Mouse (Mus musculus): ENCODE results near the gene Rhbdd1. TPM values are rescaled to one million over a fixed set of nuclear protein-coding genes. Genes with fewer than 3 reads are reported as not detected.
A peak's percentile ranks its signal among the peaks of the same experiment; 100 is the strongest.

The Rhbdd1 gene
- total RNA-seq, 1 experiment from 2014 or later: 15.6 TPM

DNA sequence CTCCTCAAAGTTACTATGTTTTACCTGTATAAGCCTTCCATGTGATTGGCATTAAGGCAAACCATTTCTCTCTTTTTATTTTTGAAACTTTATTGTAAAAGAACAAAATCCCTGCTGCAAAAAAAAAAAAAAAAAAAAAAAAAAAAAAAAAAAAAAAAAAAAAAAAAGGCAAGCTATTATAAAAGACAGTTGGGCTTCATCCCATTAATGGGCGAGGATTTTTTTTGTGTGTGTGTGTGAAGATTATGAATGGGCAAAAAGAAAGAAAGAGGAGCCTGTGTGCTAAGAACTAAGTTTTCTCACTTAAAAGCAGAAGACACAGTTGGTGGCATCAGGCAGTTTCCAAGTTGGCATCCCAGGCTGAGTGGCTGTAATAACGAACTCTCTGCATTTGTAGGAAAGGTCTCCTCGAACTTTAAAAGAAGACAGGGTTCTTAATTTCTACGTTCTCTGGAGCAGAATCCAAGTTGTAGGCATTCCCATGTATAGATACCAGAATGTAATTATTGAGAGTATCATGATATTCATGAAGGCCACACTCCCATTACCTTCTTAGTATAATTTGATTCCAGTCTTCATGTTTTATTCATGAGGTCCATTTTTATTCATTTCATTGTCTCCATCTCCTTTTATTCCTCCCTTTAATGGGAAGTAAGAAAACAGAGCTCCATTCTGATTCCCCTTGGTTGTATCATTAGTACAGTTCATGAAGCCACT, 13.1 kb downstream of the Rhbdd1 start:
- no peak for ATAC-seq (replicated peaks in 1 of 2; ENCODE audit: insufficient read depth in 1 of 2, low FRiP score in 2 of 2, low TSS enrichment in 1 of 2, low read depth in 1 of 2, poor library complexity in 2 of 2, severe bottlenecking in 2 of 2)

DNA sequence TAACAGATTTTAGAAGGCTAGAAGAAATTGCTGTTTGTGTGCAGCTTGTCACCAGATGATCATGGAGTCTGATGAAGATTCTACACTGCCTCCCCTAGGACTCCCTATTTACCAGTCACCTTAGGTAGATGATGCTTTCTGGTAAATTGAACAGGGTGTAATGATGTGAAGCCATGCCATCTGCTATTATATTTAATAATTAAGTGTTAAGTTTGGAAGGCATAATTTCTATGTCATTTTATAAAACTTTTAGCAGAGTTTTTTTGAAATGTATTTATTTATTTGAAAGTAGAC, 13.6 kb downstream of the Rhbdd1 start:
- no peak for ATAC-seq (replicated peaks in 1 of 2; ENCODE audit: insufficient read depth in 1 of 2, low FRiP score in 2 of 2, low TSS enrichment in 1 of 2, low read depth in 1 of 2, poor library complexity in 2 of 2, severe bottlenecking in 2 of 2)

DNA sequence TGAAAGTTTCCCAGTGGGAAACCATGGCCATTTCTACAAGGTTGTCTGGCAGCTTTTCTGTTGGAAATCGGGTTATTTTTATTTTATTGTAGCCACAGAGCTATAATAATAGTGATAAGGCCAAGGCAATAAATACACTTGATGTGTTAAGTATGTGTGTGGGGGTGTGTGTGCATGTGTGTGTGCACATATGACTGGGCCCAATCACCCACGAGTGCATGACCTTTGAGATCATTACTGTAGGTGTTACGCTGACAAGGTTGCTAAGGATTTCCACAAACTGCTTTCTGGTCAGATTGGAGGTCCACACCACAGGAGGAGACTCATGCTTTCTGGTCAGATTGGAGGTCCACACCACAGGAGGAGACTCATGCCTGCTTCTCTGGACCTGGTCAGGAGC, 18.3 kb downstream of the Rhbdd1 start:
- no peak for ATAC-seq (replicated peaks in 1 of 2; ENCODE audit: insufficient read depth in 1 of 2, low FRiP score in 2 of 2, low TSS enrichment in 1 of 2, low read depth in 1 of 2, poor library complexity in 2 of 2, severe bottlenecking in 2 of 2)

- ATAC-seq (replicated peaks in 1 of 2; ENCODE audit: insufficient read depth in 1 of 2, low FRiP score in 2 of 2, low TSS enrichment in 1 of 2, low read depth in 1 of 2, poor library complexity in 2 of 2, severe bottlenecking in 2 of 2): no peak
These were observed 36.8 kb downstream of the Rhbdd1 start for GRCm38 (mm10) chr1:82353089-82353488.

DNA sequence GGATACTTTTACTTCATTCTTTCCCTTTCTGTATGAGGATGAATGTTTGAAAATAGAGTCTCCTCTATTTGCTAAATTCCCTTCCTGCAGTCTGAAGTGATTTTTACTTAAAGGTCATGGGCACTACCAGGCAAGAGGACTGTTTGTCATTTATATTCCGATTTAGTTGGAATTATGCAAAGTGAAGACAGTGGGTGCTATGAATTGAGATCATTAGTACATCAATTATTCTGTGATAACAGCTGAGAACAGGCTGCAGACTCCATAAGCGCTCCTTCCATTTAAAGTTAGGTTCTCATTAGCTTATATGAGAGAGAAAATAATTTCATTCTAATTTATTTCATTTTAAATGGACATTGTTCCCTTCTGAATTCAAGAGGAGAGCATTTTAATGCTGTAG, 37.5 kb downstream of the Rhbdd1 start:
- no peak for ATAC-seq (replicated peaks in 1 of 2; ENCODE audit: insufficient read depth in 1 of 2, low FRiP score in 2 of 2, low TSS enrichment in 1 of 2, low read depth in 1 of 2, poor library complexity in 2 of 2, severe bottlenecking in 2 of 2)

GRCm38 (mm10) chr1:82358871-82359647, 42.8 kb downstream of the Rhbdd1 start:
- no peak for ATAC-seq (replicated peaks in 1 of 2; ENCODE audit: insufficient read depth in 1 of 2, low FRiP score in 2 of 2, low TSS enrichment in 1 of 2, low read depth in 1 of 2, poor library complexity in 2 of 2, severe bottlenecking in 2 of 2)

DNA sequence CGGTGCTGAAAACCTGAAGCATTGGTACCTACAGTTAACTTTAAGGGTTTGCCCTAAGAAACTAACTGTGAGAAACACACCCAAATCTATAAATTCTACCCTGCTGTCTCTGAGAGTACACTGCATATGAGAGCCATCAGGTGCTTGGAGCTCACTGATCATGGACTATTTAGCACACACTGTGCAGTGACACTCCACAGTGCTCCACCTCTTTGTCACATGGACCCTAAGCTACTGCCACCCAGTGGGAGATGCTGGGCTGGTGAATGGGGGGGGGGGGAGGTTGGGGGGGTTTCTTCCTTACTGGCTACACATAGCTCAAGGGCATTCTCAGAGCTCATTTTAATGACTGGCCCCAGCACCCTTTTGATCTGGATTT, 43.4 kb downstream of the Rhbdd1 start:
- ATAC-seq (replicated peaks in 1 of 2; ENCODE audit: insufficient read depth in 1 of 2, low FRiP score in 2 of 2, low TSS enrichment in 1 of 2, low read depth in 1 of 2, poor library complexity in 2 of 2, severe bottlenecking in 2 of 2): no peak

DNA sequence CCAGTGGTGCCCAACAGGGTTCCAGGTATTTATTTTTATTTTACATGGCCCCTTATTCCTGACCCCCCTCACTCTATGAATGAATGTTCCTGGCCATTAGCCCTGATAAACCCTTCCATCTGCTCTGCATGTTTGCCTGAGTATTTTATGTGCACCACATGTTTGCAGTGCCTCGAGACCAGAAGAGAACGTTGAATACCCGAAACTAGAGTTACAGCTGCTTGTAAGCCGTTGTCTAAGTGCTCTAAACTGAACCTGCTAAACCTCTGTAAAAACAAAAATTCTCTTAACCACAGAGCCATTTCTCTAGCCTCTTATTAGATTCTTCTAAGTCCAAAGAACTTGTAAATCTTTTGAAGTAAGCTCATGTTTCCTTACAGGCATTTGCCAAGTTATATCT, 45.0 kb downstream of the Rhbdd1 start:
- no peak for ATAC-seq (replicated peaks in 1 of 2; ENCODE audit: insufficient read depth in 1 of 2, low FRiP score in 2 of 2, low TSS enrichment in 1 of 2, low read depth in 1 of 2, poor library complexity in 2 of 2, severe bottlenecking in 2 of 2)

DNA sequence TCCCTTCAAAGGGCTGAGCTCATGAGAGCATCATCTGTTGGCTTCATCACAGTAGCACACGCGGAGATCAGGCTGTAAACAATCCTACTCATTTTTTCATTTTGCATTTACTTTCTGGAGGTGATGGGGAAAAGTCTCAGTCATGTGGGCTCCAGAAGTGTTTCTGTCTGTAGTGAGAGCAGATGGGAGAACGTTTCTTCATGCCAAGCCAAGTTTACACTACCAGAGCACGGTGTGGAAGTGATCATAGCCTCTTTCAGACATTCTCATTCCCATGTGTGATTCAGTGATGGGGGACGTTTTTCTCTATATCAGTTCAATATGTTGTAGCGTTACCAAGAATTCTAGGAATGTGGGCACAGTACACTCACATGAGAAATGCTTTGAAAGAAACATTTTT, 45.9 kb downstream of the Rhbdd1 start:
- ATAC-seq (replicated peaks in 1 of 2; ENCODE audit: insufficient read depth in 1 of 2, low FRiP score in 2 of 2, low TSS enrichment in 1 of 2, low read depth in 1 of 2, poor library complexity in 2 of 2, severe bottlenecking in 2 of 2): no peak

DNA sequence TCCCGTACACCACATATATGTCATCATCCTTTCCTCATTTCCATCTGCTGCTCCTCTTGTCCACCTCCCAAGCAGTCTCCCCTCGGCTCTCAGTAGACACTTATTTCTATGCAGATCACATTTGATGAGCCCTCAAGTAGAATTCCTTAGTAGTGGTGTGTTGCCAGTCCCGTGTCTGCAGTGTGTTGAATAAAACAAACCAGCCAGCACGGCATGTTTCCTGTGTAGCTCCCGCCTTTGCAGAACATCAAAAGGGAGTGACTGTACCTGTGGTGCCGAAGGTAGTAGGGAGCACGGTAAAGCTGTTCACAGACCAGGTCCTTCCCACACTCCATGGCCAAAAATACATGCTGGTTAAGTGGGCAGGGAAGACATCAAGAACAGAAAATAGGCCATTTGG, 47.8 kb downstream of the Rhbdd1 start:
- no peak for ATAC-seq (replicated peaks in 1 of 2; ENCODE audit: insufficient read depth in 1 of 2, low FRiP score in 2 of 2, low TSS enrichment in 1 of 2, low read depth in 1 of 2, poor library complexity in 2 of 2, severe bottlenecking in 2 of 2)

DNA sequence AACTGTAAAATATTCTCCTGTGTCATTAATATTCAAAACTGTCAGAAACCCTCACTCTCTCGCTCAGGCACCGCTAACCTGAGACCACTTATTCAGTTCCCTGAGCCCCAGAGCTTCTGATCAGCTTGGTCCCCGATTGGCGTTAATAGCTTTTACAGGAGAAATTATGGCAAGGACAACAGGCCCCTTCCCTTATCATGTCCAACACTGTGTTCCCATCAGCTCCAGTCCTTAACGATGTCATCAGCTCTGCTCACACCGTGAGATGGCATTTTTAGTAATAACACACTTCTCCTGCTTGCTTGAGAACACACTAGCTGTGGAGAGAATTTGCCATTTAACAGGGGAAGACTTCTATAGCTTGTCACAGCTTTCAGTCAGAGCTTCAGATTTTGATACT, 48.2 kb downstream of the Rhbdd1 start:
- no peak for ATAC-seq (replicated peaks in 1 of 2; ENCODE audit: insufficient read depth in 1 of 2, low FRiP score in 2 of 2, low TSS enrichment in 1 of 2, low read depth in 1 of 2, poor library complexity in 2 of 2, severe bottlenecking in 2 of 2)

GRCm38 (mm10) chr1:82371636-82372428, 55.6 kb downstream of the Rhbdd1 start:
- ATAC-seq (replicated peaks in 1 of 2; ENCODE audit: insufficient read depth in 1 of 2, low FRiP score in 2 of 2, low TSS enrichment in 1 of 2, low read depth in 1 of 2, poor library complexity in 2 of 2, severe bottlenecking in 2 of 2): no peak

DNA sequence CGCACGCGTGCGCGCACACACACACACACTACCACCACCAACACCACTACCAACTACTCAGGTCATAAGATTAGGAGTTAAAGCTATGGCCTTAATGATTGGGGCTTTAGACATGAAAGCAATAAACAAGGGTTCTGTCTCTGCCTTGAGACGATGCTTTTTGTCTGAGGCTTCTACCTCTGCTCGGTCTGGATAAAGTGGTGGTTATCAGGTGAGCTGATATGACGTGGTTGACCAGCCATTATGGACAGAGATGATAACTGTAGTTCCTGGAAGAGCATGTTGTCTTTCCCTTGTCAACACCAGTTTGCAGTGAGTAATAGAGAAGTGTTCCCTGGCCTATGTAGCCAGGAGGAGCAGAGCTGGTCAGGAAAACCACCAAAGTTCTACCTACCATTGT, 57.7 kb downstream of the Rhbdd1 start:
- 0 out of 4 replicates have a peak, but pooled peaks of 1 of the 2 experiments have one; percentile 10 for ATAC-seq (replicated peaks in 1 of 2; ENCODE audit: insufficient read depth in 1 of 2, low FRiP score in 2 of 2, low TSS enrichment in 1 of 2, low read depth in 1 of 2, poor library complexity in 2 of 2, severe bottlenecking in 2 of 2)

- peak in 1 of 2 experiments; percentile 32; a peak in 1 of 4 replicates for ATAC-seq (replicated peaks in 1 of 2; ENCODE audit: insufficient read depth in 1 of 2, low FRiP score in 2 of 2, low TSS enrichment in 1 of 2, low read depth in 1 of 2, poor library complexity in 2 of 2, severe bottlenecking in 2 of 2)
These were observed 58.6 kb downstream of the Rhbdd1 start for GRCm38 (mm10) chr1:82374831-82375358.

DNA sequence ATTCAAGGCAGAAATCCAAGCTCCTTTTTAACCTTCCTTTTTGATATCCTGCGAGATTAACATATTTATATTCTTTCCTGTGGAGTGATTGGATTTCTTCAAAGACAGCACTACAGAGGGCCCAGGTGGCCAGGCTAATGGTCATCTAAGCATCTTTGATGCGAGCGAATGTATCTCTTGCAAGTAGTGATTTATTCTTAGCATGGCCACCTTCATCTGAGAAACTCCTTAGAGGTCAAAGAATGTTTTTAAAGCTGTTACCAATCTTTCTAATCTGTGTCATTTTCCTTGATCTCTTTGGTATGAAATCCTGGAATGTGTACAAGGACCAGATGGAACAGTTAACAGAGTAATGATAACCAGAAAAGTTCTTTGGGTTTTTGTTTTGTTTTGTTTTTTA, 59.2 kb downstream of the Rhbdd1 start:
- ATAC-seq (replicated peaks in 1 of 2; ENCODE audit: insufficient read depth in 1 of 2, low FRiP score in 2 of 2, low TSS enrichment in 1 of 2, low read depth in 1 of 2, poor library complexity in 2 of 2, severe bottlenecking in 2 of 2): no peak

GRCm38 (mm10) chr1:82381946-82382345, 65.7 kb downstream of the Rhbdd1 start:
- ATAC-seq (replicated peaks in 1 of 2; ENCODE audit: insufficient read depth in 1 of 2, low FRiP score in 2 of 2, low TSS enrichment in 1 of 2, low read depth in 1 of 2, poor library complexity in 2 of 2, severe bottlenecking in 2 of 2): no peak

- ATAC-seq (replicated peaks in 1 of 2; ENCODE audit: insufficient read depth in 1 of 2, low FRiP score in 2 of 2, low TSS enrichment in 1 of 2, low read depth in 1 of 2, poor library complexity in 2 of 2, severe bottlenecking in 2 of 2): no peak
These were observed 67.9 kb downstream of the Rhbdd1 start for GRCm38 (mm10) chr1:82384106-82384505.

- 0 out of 4 replicates have a peak, but pooled peaks of 1 of the 2 experiments have one; percentile 7 for ATAC-seq (replicated peaks in 1 of 2; ENCODE audit: insufficient read depth in 1 of 2, low FRiP score in 2 of 2, low TSS enrichment in 1 of 2, low read depth in 1 of 2, poor library complexity in 2 of 2, severe bottlenecking in 2 of 2)
These were observed 68.8 kb downstream of the Rhbdd1 start for GRCm38 (mm10) chr1:82385054-82385453.
